Mouse (Mus musculus): ENCODE results near the gene Scgb1b27.
"Not testable (repeated sequence)": the region's sequence is repeated elsewhere in the genome, so short reads cannot be mapped to it uniquely, and the experiment has no call there.

Gene Scgb1b27

GRCm38 (mm10) chr7:34021183-34021582 lies at the start of gene Scgb1b27:
Scgb1b27 (plus strand) TSS chr7:34021483.
- DNase-seq (ENCODE audit: low spot score in 2 of 2), result not testable (repeated sequence)

- DNase-seq (ENCODE audit: low spot score in 2 of 2), result peak in 1 of 2 experiments; percentile 6
Measured at GRCm38 (mm10) chr7:33982281-33982680, 39.0 kb upstream of the Scgb1b27 start.

- no peak for DNase-seq (ENCODE audit: low spot score in 2 of 2)
Measured at GRCm38 (mm10) chr7:34013842-34014241, 7.4 kb upstream of the Scgb1b27 start, which contains the start of gene Scgb2b27. Scgb2b27 (minus strand) TSS chr7:34013942.

- DNase-seq (ENCODE audit: low spot score in 2 of 2), result no peak
Measured at GRCm38 (mm10) chr7:34025641-34026040, 4.4 kb downstream of the Scgb1b27 start.

GRCm38 (mm10) chr7:34027202-34027601 lies 5.9 kb downstream of the Scgb1b27 start:
- not testable (repeated sequence) for DNase-seq (ENCODE audit: low spot score in 2 of 2)

- DNase-seq (ENCODE audit: low spot score in 2 of 2), result no peak
Measured at GRCm38 (mm10) chr7:34030026-34030425, 8.7 kb downstream of the Scgb1b27 start.

GRCm38 (mm10) chr7:34034579-34034978 lies 13.3 kb downstream of the Scgb1b27 start:
- DNase-seq (ENCODE audit: low spot score in 2 of 2), result not testable (repeated sequence)

- not testable (repeated sequence) for DNase-seq (ENCODE audit: low spot score in 2 of 2)
Measured at GRCm38 (mm10) chr7:34036076-34036815, 15.0 kb downstream of the Scgb1b27 start.

- not testable (repeated sequence) for DNase-seq (ENCODE audit: low spot score in 2 of 2)
Measured at GRCm38 (mm10) chr7:34068132-34068531, 46.8 kb downstream of the Scgb1b27 start.

All from cerebellum, postnatal 4 days (tissue).